Mouse (Mus musculus) kidney, embryonic 16.5 days (tissue): ENCODE data around the gene Slc25a28. TPM values are rescaled to one million over a fixed set of nuclear protein-coding genes. Genes with fewer than 3 reads are reported as not detected.

Experiments
- ATAC-seq: fragments of 200-750 bp; cut with Nextera tagmentation; 2 replicates; pipeline ENCODE4 v1.8.0; 2017; ENCODE audit warnings: moderate TSS enrichment; ENCODE audit not compliant: low FRiP score, low TSS enrichment
- H3K27ac ChIP-seq: fragments of 300-500 bp; sonication (generic); 2 replicates; pipeline ENCODE4 v1.5.1; 2014; ENCODE audit warnings: low read length
- H3K27me3 ChIP-seq: fragments of 300-500 bp; sonication (generic); 2 replicates; pipeline ENCODE4 v1.6.1; 2014; ENCODE audit warnings: low read length, control low read depth, mixed read lengths; ENCODE audit not compliant: insufficient read depth
- H3K36me3 ChIP-seq: fragments of 300-500 bp; sonication (generic); 2 replicates; pipeline ENCODE4 v1.6.1; 2014; ENCODE audit warnings: low read length, control low read depth, mixed read lengths; ENCODE audit not compliant: insufficient read depth
- H3K4me1 ChIP-seq: fragments of 300-500 bp; sonication (generic); 2 replicates; pipeline ENCODE4 v1.6.1; 2014; ENCODE audit warnings: low read length, control low read depth, mixed read lengths; ENCODE audit not compliant: insufficient read depth
- H3K4me2 ChIP-seq: fragments of 300-500 bp; sonication (generic); replicated peaks from 2 replicates; pipeline ENCODE4 v1.6.1; 2014; ENCODE audit warnings: low read depth, low read length
- H3K4me3 ChIP-seq: fragments of 300-500 bp; sonication (generic); 2 replicates; pipeline ENCODE4 v1.5.1; 2014; ENCODE audit warnings: mild to moderate bottlenecking, low read length
- H3K9ac ChIP-seq: fragments of 300-500 bp; sonication (generic); replicated peaks from 2 replicates; pipeline ENCODE4 v1.6.1; 2014; ENCODE audit warnings: low read length
- H3K9me3 ChIP-seq: fragments of 300-500 bp; sonication (generic); 2 replicates; pipeline ENCODE4 v1.6.1; 2016; ENCODE audit warnings: low read length, control low read depth
- WGBS: fragments of 180-500 bp; shearing (Covaris S2); extraction: QIAGEN DNeasy Blood & Tissue Kit; methylation state at CpG from one replicate; pipeline ENCODE4 v1.1.7; 2014; 5-methylcytosine and 5-hydroxymethylcytosine counted together
- polyA plus RNA-seq: library from polyadenylated mRNA; unstranded; fragments of >200 nt; fragmentation: Nextera tagmentation; extraction: Ambion mirVana; gene quantifications from 2 replicates; pipeline ENCODE4 v1.2.1, GENCODE M21; 2015

The Slc25a28 gene
- polyA plus RNA-seq, 1 experiment from 2014 or later: 15.5 TPM

DNA sequence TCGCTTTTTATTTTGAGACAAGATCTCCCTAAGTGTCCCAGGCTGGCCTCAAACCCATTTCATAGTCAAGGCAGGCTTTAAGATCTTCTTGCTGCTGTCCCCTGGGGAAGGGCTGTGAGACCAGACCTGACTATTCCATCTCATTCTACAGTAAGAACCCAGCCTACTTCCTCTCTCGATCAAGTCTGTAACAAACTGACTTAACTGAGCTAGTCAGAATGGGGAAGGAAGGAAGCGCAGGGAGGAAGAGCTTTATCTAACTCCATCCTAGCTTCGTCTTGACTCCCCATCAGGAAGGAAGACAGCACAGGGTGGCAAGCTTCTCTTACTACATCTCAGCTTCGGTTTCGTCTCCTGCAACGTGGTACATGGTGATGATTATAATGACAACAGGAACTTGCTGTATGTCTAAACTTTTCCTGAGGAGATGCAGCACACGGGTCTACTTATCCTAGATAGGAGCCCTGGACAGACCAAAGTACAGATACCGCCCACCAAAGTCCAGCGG is 4.8 kb upstream of the Slc25a28 start:
- Histone ChIP-seq H3K27me3 (no peaks in the 10 kb centered on the region), H3K9ac (no peak overlapping the region), H3K9me3 (no peaks in the 10 kb centered on the region), H3K36me3 (no peaks in the 10 kb centered on the region), H3K27ac (no peak overlapping the region), H3K4me2 (no peak overlapping the region), H3K4me3 (no peak overlapping the region), H3K4me1 (peaks cover 12% of the 10 kb centered on the region)
- 77% methylated on average over 10 of the region's 10 CpGs for WGBS
- ATAC-seq: no peak

DNA sequence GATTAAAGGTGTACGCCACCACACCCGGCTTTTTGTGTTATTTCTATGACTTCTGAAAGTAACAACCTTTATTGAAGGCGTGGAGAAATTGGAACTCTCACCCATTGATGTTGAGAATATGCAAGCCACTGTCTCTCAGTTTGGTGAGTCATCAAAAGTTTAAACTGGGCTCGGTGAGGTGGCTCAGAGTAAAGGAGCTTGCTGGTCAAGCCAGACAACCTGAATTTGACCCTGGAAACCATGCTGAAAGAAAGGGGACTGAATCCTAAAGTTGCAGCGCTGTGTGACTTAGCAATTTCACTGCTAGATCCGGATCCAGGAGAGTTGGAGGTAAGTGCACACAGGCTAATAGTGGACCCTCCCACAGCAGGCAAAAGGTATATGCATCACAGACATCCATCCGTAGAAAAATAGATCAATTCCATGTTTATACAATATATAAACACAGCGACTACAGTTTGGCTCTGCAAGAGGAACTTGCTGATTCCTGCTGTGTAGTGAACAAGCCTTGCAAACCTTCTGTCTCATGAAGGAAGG is 3.9 kb upstream of the Slc25a28 start:
- no peak overlapping the region for H3K9ac ChIP-seq
- H3K4me1 ChIP-seq: peaks cover 13% of the 10 kb centered on the region
- ATAC-seq: no peak
- H3K4me3 ChIP-seq: no peak overlapping the region
- no peak overlapping the region for H3K27ac ChIP-seq
- H3K36me3 ChIP-seq: no peaks in the 10 kb centered on the region
- H3K27me3 ChIP-seq: no peaks in the 10 kb centered on the region
- H3K4me2 ChIP-seq: no peak overlapping the region
- no peaks in the 10 kb centered on the region for H3K9me3 ChIP-seq
- 85% methylated on average over 8 of the region's 8 CpGs for WGBS

DNA sequence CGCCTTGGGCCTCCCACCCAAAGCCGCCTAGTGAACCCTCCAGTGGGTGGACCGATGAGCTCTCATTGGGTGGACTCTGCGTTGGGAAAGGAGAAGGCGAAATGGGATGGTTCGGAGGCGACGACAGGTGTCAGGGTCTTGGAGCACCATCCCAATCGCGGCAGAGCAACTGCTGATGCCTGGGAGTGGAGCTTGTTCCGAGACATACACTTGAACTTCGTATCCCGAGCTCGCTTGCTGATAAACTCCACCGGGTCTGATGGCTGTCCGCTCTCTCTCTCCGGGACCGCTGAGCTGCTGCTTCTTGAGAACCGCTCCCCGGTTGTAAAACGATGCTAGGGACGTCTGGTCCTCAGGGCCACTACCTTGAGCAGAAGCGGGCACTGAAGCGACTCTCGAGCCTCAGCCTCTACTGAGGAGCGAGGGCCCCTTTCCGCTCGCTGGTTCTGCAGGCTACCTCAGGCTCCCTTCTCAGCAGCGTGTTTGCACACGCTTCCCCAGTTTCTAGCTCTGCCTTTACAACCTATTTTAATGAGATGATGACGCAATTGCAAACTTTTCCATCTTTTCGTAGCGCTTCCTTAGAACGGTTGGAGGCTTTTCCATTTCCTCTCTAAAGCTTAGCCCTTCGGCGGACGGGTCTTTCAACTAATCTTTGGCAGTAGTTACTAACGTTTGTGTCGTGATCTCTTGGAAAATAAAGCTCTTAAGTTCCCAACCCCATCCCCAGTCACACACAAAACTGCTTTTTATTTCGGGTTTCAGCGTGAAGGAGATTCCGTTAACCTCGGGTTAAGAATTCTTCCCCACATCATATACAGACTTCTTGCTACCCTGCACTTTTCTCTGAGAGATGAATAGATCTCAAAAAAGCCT is 1.1 kb upstream of the Slc25a28 start:
- Histone ChIP-seq H3K4me2 (peak overlapping the region; percentile 94), H3K27me3 (no peaks in the 10 kb centered on the region), H3K9ac (peak overlapping the region; percentile 67), H3K4me3 (peak overlapping the region; percentile 87), H3K4me1 (peaks cover 25% of the 10 kb centered on the region), H3K9me3 (no peaks in the 10 kb centered on the region), H3K36me3 (no peaks in the 10 kb centered on the region), H3K27ac (peak overlapping the region; percentile 95)
- peak; percentile 20 for ATAC-seq
- 1% methylated on average over 43 of the region's 43 CpGs for WGBS

DNA sequence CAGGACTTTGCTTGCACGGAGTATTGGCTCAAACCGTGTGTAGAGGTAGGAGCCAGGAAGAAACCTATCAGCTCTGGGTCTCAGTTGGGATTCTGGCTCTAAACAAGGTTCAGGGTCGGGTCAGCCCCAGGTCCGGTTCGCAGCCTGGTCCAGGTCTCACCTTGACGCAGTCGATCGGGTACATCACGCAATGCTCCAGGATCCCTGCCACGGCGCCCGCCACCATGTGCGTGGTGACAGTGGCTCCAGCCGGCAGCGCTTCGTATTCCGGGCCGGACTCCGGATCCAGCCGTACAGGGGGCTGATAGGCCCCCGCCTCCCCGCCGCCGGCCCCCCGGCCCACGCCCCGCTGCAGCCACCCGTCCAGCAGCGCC is 378 bp downstream of the Slc25a28 start:
- H3K4me2 ChIP-seq: peak overlapping the region; percentile 94
- no peaks in the 10 kb centered on the region for H3K27me3 ChIP-seq
- H3K9me3 ChIP-seq: no peaks in the 10 kb centered on the region
- H3K4me1 ChIP-seq: peaks cover 25% of the 10 kb centered on the region
- H3K4me3 ChIP-seq: peak overlapping the region; percentile 87
- H3K27ac ChIP-seq: peak overlapping the region; percentile 70
- WGBS: under 1% methylated on average over 20 of the region's 29 CpGs
- H3K9ac ChIP-seq: peak overlapping the region; percentile 87
- ATAC-seq: no peak; the same call in 1 of the 2 replicates
- H3K36me3 ChIP-seq: no peaks in the 10 kb centered on the region

DNA sequence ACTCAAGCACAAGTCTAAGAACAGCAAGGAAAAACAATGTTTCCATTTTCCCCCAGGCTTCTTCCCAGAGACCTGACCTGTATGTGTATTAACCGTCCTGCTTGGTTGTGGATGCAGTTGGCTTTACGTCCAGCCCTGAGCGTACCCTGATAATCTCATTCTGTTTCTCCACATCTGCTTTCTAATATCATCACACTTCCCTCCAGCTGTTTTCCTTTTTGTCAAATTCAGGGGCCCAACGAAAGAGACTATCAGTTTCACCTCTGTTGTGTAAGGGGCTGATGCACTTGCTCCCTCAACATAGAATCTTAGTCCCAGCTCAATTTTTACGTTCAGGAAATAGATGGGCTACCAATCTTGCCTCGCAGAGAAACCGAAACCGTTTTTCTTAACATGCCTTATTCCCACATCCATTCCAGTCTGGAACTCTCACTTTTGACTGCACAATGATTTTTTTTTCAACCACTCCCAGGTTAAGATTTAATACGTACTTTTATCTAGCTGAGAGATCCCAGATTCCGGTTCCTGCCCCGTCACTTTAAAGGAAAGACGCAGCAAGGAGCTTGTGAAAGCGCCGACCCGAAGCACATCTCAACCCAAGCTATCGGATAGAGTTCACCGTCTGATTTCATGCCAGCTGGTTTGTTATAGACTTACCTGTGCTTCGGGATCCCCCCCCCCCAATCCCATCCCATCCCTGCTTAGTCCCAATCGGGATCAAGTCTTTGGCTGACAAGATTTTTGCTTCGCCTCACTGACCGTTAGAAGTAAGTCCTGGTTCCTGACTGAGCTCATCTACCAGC is 967 bp downstream of the Slc25a28 start:
- 5% methylated on average over 21 of the region's 21 CpGs for WGBS
- Histone ChIP-seq H3K4me3 (peak overlapping the region; percentile 87), H3K4me2 (peak overlapping the region; percentile 94), H3K4me1 (peaks cover 25% of the 10 kb centered on the region), H3K27me3 (no peaks in the 10 kb centered on the region), H3K27ac (peak overlapping the region; percentile 70; the same call in 1 of the 2 replicates), H3K9me3 (no peaks in the 10 kb centered on the region), H3K9ac (peak overlapping the region; percentile 87), H3K36me3 (no peaks in the 10 kb centered on the region)
- no peak for ATAC-seq

DNA sequence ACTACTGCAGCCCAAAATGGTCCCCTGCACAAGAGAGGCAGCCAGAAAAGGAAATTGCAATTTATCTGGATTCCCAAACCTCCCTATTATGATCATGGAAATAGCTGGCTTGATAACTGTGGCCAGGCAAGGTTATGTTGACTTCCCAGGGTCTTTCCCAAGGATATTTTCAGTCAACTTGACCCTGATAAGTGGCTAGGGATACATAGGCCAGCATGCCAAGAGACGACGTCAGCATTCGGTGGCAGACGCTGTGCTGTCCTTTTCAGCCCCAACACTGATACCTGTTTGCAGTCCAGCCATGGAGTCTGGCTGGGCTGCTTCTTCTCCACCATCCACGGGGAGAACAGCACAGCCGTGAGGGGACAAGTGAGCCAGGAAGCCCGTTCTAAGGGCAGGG is 3.6 kb downstream of the Slc25a28 start:
- H3K9ac ChIP-seq: no peak overlapping the region
- no peaks in the 10 kb centered on the region for H3K9me3 ChIP-seq
- H3K4me2 ChIP-seq: no peak overlapping the region
- H3K36me3 ChIP-seq: no peaks in the 10 kb centered on the region
- WGBS: 72% methylated on average over 7 of the region's 7 CpGs
- H3K27me3 ChIP-seq: no peaks in the 10 kb centered on the region
- ATAC-seq: no peak
- H3K4me3 ChIP-seq: no peak overlapping the region
- H3K27ac ChIP-seq: no peak overlapping the region
- peaks cover 17% of the 10 kb centered on the region for H3K4me1 ChIP-seq

DNA sequence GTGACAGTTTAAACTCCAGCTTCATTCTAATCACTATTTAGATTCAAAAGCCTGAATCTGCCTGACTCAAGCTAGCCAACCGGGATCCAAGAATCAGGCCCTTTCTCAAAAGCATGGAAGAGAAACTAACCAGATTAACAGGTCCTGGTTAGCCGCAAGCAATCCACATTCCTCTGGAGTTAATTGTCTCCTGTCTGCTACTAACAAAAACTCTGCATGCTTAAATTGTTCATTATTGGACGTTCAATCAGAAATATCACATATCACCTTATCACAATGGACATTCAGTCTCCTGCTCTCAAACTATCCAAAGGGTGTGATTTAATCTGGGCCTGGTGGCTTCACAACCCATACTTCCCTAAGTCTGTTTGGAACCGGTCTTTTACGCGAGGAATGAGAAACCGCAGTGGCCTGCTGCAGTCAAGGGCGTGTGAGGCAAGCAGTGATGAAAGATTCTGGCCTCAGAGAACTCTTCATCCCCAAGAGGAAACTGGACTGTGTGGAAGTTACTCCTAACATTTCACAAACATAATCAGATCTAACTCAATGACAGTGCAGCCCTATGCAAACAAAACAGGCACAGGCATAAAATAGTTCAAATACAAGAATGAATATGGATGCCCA is 5.4 kb downstream of the Slc25a28 start:
- no peaks in the 10 kb centered on the region for H3K27me3 ChIP-seq

DNA sequence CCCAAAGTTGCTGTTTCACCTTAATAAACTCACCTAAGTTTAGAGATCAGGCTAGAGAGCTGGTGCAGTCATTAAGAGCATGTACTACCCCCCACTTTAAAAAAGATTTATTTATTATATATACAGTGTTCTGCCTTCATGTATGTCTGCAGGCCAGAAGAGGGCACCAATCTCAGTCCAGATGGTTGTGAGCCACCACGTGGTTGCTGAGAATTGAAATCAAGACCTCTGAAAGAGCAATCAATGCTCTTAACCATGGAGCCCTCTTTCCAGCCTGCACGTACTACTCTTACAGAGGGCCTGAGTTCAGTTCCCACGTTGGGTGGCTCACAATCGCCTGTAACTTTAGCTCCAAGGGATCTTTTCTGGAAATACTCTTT is 7.3 kb downstream of the Slc25a28 start:
- ATAC-seq: no peak
- 61% methylated on average over 4 of the region's 4 CpGs for WGBS
- Histone ChIP-seq H3K27me3 (no peaks in the 10 kb centered on the region), H3K9ac (no peak overlapping the region), H3K27ac (no peak overlapping the region), H3K36me3 (peaks cover 15% of the 10 kb centered on the region), H3K4me1 (peaks cover 5% of the 10 kb centered on the region), H3K4me3 (no peak overlapping the region), H3K4me2 (no peak overlapping the region), H3K9me3 (no peaks in the 10 kb centered on the region)

More for the DNA sequence above, 5.4 kb downstream of the Slc25a28 start:
- peaks cover 13% of the 10 kb centered on the region for H3K4me1 ChIP-seq
- peaks cover 1% of the 10 kb centered on the region for H3K36me3 ChIP-seq
- no peaks in the 10 kb centered on the region for H3K9me3 ChIP-seq
- no peak for ATAC-seq
- no peak overlapping the region for H3K4me3 ChIP-seq
- WGBS: 86% methylated on average over 8 of the region's 8 CpGs
- H3K27ac ChIP-seq: no peak overlapping the region
- no peak overlapping the region for H3K4me2 ChIP-seq
- no peak overlapping the region for H3K9ac ChIP-seq

DNA sequence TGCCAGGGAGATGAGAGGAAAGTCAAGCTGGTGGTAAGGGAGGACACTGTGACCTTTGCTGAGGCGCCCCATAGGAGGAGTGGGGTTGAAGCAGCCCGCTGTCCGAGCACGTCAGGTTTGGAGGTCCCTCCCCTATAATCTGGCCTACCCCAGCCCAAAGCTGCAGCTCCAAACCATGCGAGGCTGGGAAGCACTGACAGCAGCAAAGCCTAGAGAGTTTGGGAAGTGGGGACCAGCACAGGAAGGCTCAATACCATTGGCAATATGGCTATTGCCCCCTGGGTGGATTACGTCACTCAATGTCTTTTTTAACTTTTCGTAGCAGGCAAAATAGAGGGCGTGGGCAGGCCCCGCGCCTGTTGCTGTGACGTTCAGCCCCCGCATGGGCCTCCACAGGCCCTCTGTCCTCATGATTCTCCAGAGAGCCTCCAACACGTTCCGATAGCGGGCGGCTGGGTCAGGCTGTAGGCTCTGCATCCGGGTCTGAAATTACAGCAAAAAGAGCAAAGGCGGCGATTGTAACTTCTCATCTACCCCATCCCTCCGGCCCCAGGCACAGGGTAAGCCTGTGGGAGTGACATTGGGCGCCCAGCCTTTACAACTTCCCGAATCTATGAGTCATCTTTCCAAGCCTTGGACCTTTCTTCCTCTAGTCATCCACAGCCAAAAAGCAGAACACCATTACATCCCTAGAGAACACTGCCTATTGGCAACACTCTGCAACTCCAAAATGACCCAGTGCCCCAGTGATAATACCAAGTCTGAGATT is 7.8 kb downstream of the Slc25a28 start:
- Histone ChIP-seq H3K4me1 (peaks cover 8% of the 10 kb centered on the region), H3K9me3 (no peaks in the 10 kb centered on the region), H3K36me3 (peaks cover 15% of the 10 kb centered on the region), H3K9ac (no peak overlapping the region), H3K27ac (no peak overlapping the region), H3K27me3 (no peaks in the 10 kb centered on the region), H3K4me2 (no peak overlapping the region), H3K4me3 (no peak overlapping the region)
- no peak for ATAC-seq
- WGBS: 80% methylated on average over 22 of the region's 22 CpGs
